16 mouse cellular contexts compared by ENCODE assay signal in genomic region chr14:35112327-35113275, GRCm38 (mm10).
DNase-seq lines count a peak whose midpoint lies in the region; ATAC-seq and TF ChIP-seq lines count a peak whose summit lies in the region.
"Had no signal": no experiment of that assay in that cellular context is flagged by ENCODE, and none has a peak within 500 bp of the region (broad histone marks: within the 10 kb centered on the region; RNA-seq: fewer than 3 reads in every experiment).

No protein-coding gene starts in this region.

- H3K4me1 ChIP-seq in kidney, adult 2 months (ENCODE audit: control insufficient read depth, insufficient read depth, low read length): no peaks in the 10 kb centered on the region
- peaks cover 6% of the 10 kb centered on the region for H3K4me1 ChIP-seq in neural tube, embryonic 12.5 days
- H3K4me1 ChIP-seq in hindbrain, embryonic 14.5 days (replicated peaks; ENCODE audit: control insufficient read depth, insufficient read depth, low read length): peaks cover 22% of the 10 kb centered on the region
- H3K4me1 ChIP-seq: heart, embryonic 15.5 days had no signal

- no peak overlapping the region for H3K4me2 ChIP-seq in neural tube, embryonic 12.5 days (replicated peaks)
- no peak overlapping the region for H3K4me2 ChIP-seq in hindbrain, embryonic 14.5 days (replicated peaks)
- H3K4me2 ChIP-seq: heart, embryonic 15.5 days; limb, embryonic 15.5 days had no signal

- no peak for TF ChIP-seq CTCF in kidney, adult 2 months (conservative IDR thresholded peaks at IDR 0.05; ENCODE audit: insufficient read depth, insufficient read length, low read depth, low read length)

- H3K27ac ChIP-seq in kidney, adult 2 months (ENCODE audit: insufficient read depth, low read depth, low read length): no peak overlapping the region
- no peak overlapping the region for H3K27ac ChIP-seq in neural tube, embryonic 12.5 days
- H3K27ac ChIP-seq in hindbrain, embryonic 14.5 days: peak overlapping the region; percentile 64
- H3K27ac ChIP-seq: heart, embryonic 15.5 days; limb, embryonic 15.5 days had no signal

- H3K36me3 ChIP-seq in kidney, adult 2 months (ENCODE audit: control insufficient read depth, insufficient read depth, low read length): no peaks in the 10 kb centered on the region
- H3K36me3 ChIP-seq in neural tube, embryonic 12.5 days: no peaks in the 10 kb centered on the region
- H3K36me3 ChIP-seq in hindbrain, embryonic 14.5 days (replicated peaks; ENCODE audit: control insufficient read depth, insufficient read depth): no peaks in the 10 kb centered on the region
- H3K36me3 ChIP-seq: heart, embryonic 15.5 days; limb, embryonic 15.5 days had no signal

- 39% methylated on average over 11 of the region's 11 CpGs for WGBS in kidney, adult 2 months
- 46% methylated on average over 11 of the region's 11 CpGs for WGBS in neural tube, embryonic 12.5 days
- 39% methylated on average over 11 of the region's 11 CpGs for WGBS in hindbrain, embryonic 14.5 days

- H3K27me3 ChIP-seq in kidney, adult 2 months (replicated peaks; ENCODE audit: control insufficient read depth, insufficient read depth, low read length): no peaks in the 10 kb centered on the region
- no peaks in the 10 kb centered on the region for H3K27me3 ChIP-seq in neural tube, embryonic 12.5 days (replicated peaks)
- no peaks in the 10 kb centered on the region for H3K27me3 ChIP-seq in hindbrain, embryonic 14.5 days (ENCODE audit: control insufficient read depth, insufficient read depth, low read length)
- H3K27me3 ChIP-seq: heart, embryonic 15.5 days; limb, embryonic 15.5 days had no signal

- H3K9me3 ChIP-seq in neural tube, embryonic 12.5 days: no peaks in the 10 kb centered on the region
- H3K9me3 ChIP-seq in hindbrain, embryonic 14.5 days (ENCODE audit: control insufficient read depth, low read length): no peaks in the 10 kb centered on the region
- H3K9me3 ChIP-seq: heart, embryonic 15.5 days; limb, embryonic 15.5 days had no signal

- no peak for TF ChIP-seq POLR2A in kidney, adult 2 months (IDR thresholded peaks at IDR 0.05; ENCODE audit: low read depth, low read length)

- no peak overlapping the region for H3K9ac ChIP-seq in neural tube, embryonic 12.5 days
- no peak overlapping the region for H3K9ac ChIP-seq in hindbrain, embryonic 14.5 days
- H3K9ac ChIP-seq: heart, embryonic 15.5 days; limb, embryonic 15.5 days had no signal

- ATAC-seq in neural tube, embryonic 12.5 days (ENCODE audit: low FRiP score, low read depth): peak; percentile 71
- ATAC-seq in hindbrain, embryonic 14.5 days (ENCODE audit: low FRiP score): peak; percentile 79
- ATAC-seq: CD4-positive, CD25-positive, alpha-beta regulatory T cell, adult 4 months; intestine, embryonic 16.5 days; Patski had no signal

- peak; percentile 8 for DNase-seq in kidney, adult 2 months
- no peak for DNase-seq in kidney, adult 9 months
- no peak for DNase-seq in neural tube, embryonic 10.5 days (ENCODE audit: extremely low spot score, low spot score)
- DNase-seq in hindbrain, embryonic 14.5 days (ENCODE audit: low spot score): peak; percentile 64
- peak; percentile 11 for DNase-seq in retina, embryonic 14.5 days (ENCODE audit: low spot score)
- DNase-seq in cerebellum, adult 9-10 months: no peak
- DNase-seq in cerebellum, adult 11-12 months: no peak
- DNase-seq: cerebellum, postnatal 25 days; gastrocnemius, postnatal 25 days; thymus, postnatal 4 days had no signal

- H3K4me3 ChIP-seq in kidney, adult 2 months (ENCODE audit: insufficient read depth, low read depth, low read length): no peak overlapping the region
- H3K4me3 ChIP-seq in neural tube, embryonic 12.5 days: no peak overlapping the region
- H3K4me3 ChIP-seq in hindbrain, embryonic 14.5 days (replicated peaks; ENCODE audit: low read length): no peak overlapping the region
- H3K4me3 ChIP-seq: heart, embryonic 15.5 days; limb, embryonic 15.5 days had no signal

Comparison
In these comparisons a context has a peak if more than half of its experiments do, and no peak if none do; other contexts are left out.
1. DNase-seq: peak in kidney, adult 2 months (single experiment), hindbrain, embryonic 14.5 days (single experiment) and retina, embryonic 14.5 days (single experiment); none in kidney, adult 9 months (single experiment), neural tube, embryonic 10.5 days (single experiment), cerebellum, adult 9-10 months (single experiment) and cerebellum, adult 11-12 months (single experiment).